Mouse (Mus musculus) stomach, postnatal 0 days (tissue): ENCODE measurements at regions not wholly inside any gene's neighbourhood (a gene's known extent, or its start where the extent isn't known, plus 50 kb on each side); places are given as distances from the start of the nearest gene placed in this dataset.

Experiments used
- ATAC-seq: fragments of 200-750 bp; cut with Nextera tagmentation; 2 replicates; pipeline ENCODE4 v1.8.0; 2017; ENCODE audit not compliant: low FRiP score, low TSS enrichment
- DNase-seq: peaks from one replicate; pipeline ENCODE4 v3.0.0-alpha.2; 2016; ENCODE audit warnings: low spot score
- H3K27ac ChIP-seq: fragments of 300-500 bp; sonication (generic); replicated peaks from 2 replicates; pipeline ENCODE4 v1.5.1; 2014; ENCODE audit warnings: mild to moderate bottlenecking, control low read depth
- H3K27me3 ChIP-seq: fragments of 300-500 bp; sonication (generic); 2 replicates; pipeline ENCODE4 v1.6.1; 2014; ENCODE audit warnings: low read length; ENCODE audit not compliant: control insufficient read depth, insufficient read depth
- H3K36me3 ChIP-seq: fragments of 300-500 bp; sonication (generic); 2 replicates; pipeline ENCODE4 v1.6.1; 2014; ENCODE audit warnings: low read length, mixed read lengths; ENCODE audit not compliant: control insufficient read depth, insufficient read depth
- H3K4me1 ChIP-seq: fragments of 300-500 bp; sonication (generic); replicated peaks from 2 replicates; pipeline ENCODE4 v1.6.1; 2014; ENCODE audit warnings: antibody characterized with exemption; ENCODE audit not compliant: control insufficient read depth, insufficient read depth
- H3K4me2 ChIP-seq: fragments of 300-500 bp; sonication (generic); replicated peaks from 2 replicates; pipeline ENCODE4 v1.6.1; 2014; ENCODE audit warnings: low read depth, mild to moderate bottlenecking, control low read depth, moderate library complexity
- H3K4me3 ChIP-seq: fragments of 300-500 bp; sonication (generic); 2 replicates; pipeline ENCODE4 v1.5.1; 2014; ENCODE audit warnings: low read depth, low read length, control low read depth
- H3K9ac ChIP-seq: fragments of 300-500 bp; sonication (generic); 2 replicates; pipeline ENCODE4 v1.6.1; 2014; ENCODE audit warnings: mild to moderate bottlenecking, low read length, control low read depth, mixed read lengths
- H3K9me3 ChIP-seq: fragments of 300-500 bp; sonication (generic); 2 replicates; pipeline ENCODE4 v1.6.1; 2016; ENCODE audit warnings: low read length; ENCODE audit not compliant: control insufficient read depth
- CTCF ChIP-seq: IDR thresholded peaks from 2 replicates; pipeline ENCODE4 v1.5.1; 2016; ENCODE audit warnings: antibody characterized with exemption, low read depth, mild to moderate bottlenecking, moderate library complexity
- EP300 ChIP-seq: optimal IDR thresholded peaks from 2 replicates; pipeline ENCODE3; 2016; ENCODE audit warnings: antibody characterized with exemption
- WGBS: fragments of 180-500 bp; shearing (Covaris S2); extraction: QIAGEN DNeasy Blood & Tissue Kit; methylation state at CpG from one replicate; pipeline ENCODE4 v1.1.7; 2014; 5-methylcytosine and 5-hydroxymethylcytosine counted together

DNA sequence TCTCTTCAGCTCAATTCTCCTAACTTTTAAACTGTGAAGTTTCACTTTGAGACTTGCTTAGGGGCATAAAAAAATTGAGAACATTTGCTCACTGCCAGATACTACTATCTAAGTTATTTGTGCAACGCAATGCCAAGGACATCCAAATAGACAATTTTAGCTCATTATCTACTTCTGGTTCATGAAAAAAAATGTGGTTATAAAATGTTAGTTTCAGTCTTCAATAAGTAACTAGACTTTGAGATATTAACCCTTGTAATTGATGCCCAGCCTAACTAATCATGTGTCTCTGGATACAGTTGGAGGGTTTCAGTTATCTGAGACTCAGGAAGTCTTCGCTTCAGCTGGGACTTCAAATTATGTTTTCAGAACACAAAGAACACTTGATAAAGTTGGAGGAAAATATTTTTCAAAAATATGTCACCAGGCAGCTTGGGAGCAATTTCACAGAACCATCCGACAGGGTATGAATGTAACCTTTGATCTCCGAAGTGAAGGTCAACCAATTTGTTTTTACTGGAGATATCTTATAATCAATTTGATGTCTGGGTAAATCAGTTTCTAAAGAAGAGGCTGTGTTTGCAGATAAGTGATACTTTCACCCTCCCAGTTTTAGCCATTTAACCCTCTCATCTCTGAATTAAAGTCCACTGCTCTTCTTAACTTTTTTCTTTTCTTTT, 313.3 kb downstream of the Rnls start:
- DNase-seq (no peak), ATAC-seq (no peak)
- TF ChIP-seq CTCF (no peak), EP300 (no peak)
- H3K9me3 ChIP-seq = no peaks in the 10 kb centered on the region
- no peak overlapping the region for H3K27ac ChIP-seq
- H3K4me2 ChIP-seq = no peak overlapping the region
- no peak overlapping the region for H3K4me3 ChIP-seq
- H3K4me1 ChIP-seq = no peaks in the 10 kb centered on the region
- no peak overlapping the region for H3K9ac ChIP-seq
- WGBS = 69% methylated on average over 4 of the region's 4 CpGs
- H3K36me3 ChIP-seq = no peaks in the 10 kb centered on the region
- H3K27me3 ChIP-seq = no peaks in the 10 kb centered on the region

DNA sequence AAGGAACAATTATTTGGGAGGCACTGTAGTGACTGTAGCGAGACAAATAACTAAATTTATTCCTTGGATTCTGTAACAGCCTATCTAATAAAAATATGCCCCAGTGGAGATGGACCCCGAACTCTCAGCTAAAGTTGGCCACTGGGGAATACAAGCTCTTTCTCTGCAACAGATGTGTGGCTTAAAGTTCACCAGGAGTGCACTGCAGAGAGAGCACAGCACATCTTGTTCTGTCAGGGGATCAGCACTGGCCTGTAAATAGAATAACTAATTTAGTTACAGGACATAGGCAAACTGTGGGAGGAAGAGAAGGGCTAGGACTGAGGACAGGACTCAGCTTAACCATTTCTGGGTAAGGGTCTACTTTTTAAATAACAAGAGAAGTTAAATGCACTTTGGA, 312.1 kb downstream of the Rnls start:
- no peak overlapping the region for H3K27ac ChIP-seq
- TF ChIP-seq CTCF (no peak), EP300 (no peak)
- DNase-seq = no peak

DNA sequence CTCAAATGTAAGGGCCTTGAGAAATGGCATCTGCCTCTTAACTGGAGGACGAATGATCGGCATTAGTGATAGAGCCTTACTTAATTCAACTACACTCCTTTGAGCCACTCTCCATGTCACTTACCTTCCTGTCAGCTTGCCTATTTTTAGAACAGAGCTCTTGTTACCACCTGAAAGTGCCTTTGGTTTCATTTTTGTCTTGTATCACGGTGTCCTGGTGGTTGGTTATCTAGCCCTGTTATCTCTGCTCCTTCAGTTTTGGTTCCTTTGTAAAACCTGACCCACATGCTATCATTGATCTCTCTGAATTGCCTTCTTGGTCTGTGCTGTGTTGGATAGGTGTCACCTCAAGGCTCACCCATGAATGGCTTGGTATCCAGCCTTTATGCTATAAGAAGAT, 310.6 kb downstream of the Rnls start:
- Histone ChIP-seq H3K27ac (no peak overlapping the region), H3K9me3 (no peaks in the 10 kb centered on the region), H3K4me3 (no peak overlapping the region), H3K4me2 (no peak overlapping the region), H3K27me3 (no peaks in the 10 kb centered on the region), H3K36me3 (no peaks in the 10 kb centered on the region), H3K4me1 (no peaks in the 10 kb centered on the region), H3K9ac (no peak overlapping the region)
- no peak for ATAC-seq
- no peak for TF ChIP-seq CTCF
- TF ChIP-seq EP300 = no peak
- WGBS = 88% methylated on average over 3 of the region's 3 CpGs
- no peak for DNase-seq

More for the DNA sequence above, 312.1 kb downstream of the Rnls start:
- Histone ChIP-seq H3K4me3 (no peak overlapping the region), H3K27me3 (no peaks in the 10 kb centered on the region), H3K9ac (no peak overlapping the region), H3K4me2 (no peak overlapping the region), H3K9me3 (no peaks in the 10 kb centered on the region), H3K4me1 (no peaks in the 10 kb centered on the region), H3K36me3 (no peaks in the 10 kb centered on the region)
- 70% methylated on average over 2 of the region's 2 CpGs for WGBS
- ATAC-seq = no peak

DNA sequence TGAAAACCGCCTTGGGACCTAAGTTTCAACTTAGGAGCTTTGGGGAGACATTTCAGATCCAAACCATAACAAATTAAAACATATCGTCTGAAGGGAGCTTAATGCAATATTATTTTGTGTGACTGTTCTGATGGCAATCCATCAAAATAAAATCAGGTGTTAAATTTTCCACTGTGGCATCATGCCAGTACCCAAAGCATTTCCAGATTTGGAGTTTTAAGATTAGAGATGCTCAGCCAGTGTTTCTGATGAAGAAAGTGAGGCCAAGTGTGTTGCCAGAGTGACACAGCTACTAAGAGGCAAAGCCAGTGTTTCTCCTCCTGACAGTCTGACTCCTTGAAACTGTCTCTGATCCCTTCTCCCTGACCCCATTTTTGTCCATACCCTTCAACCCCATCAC, 308.7 kb downstream of the Rnls start:
- no peak for DNase-seq
- Histone ChIP-seq H3K36me3 (no peaks in the 10 kb centered on the region), H3K9me3 (no peaks in the 10 kb centered on the region), H3K27me3 (no peaks in the 10 kb centered on the region), H3K27ac (no peak overlapping the region), H3K4me1 (no peaks in the 10 kb centered on the region), H3K9ac (no peak overlapping the region), H3K4me2 (no peak overlapping the region), H3K4me3 (no peak overlapping the region)
- 39% methylated on average over 2 of the region's 2 CpGs for WGBS
- no peak for ATAC-seq
- TF ChIP-seq CTCF (no peak), EP300 (no peak)

DNA sequence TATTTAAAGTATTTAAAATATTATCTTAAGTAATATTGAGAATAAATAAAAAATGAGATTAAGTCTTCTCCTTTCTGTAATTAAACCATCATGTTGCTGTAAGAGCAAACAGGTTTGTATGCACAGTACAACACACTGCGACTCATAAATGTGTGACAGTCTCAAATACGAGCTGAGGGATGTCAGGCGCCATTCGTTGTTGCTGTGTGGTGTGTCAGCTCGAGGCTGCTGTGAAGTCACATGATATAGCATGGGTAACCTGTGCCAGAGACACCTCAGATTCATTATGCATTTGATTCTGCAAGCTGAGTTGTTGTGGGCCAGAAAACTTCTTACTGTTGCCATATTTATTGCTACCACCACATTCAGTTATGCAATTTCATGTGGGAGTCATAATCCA, 307.4 kb downstream of the Rnls start:
- Histone ChIP-seq H3K4me2 (no peak overlapping the region), H3K9me3 (no peaks in the 10 kb centered on the region), H3K36me3 (no peaks in the 10 kb centered on the region), H3K4me3 (no peak overlapping the region), H3K27ac (no peak overlapping the region), H3K4me1 (no peaks in the 10 kb centered on the region), H3K9ac (no peak overlapping the region), H3K27me3 (no peaks in the 10 kb centered on the region)
- ATAC-seq = no peak
- WGBS = 73% methylated on average over 5 of the region's 5 CpGs
- no peak for TF ChIP-seq CTCF
- TF ChIP-seq EP300 = no peak
- DNase-seq = no peak
